Mouse (Mus musculus) ES-Bruce4 (cell line): ENCODE data around the gene Acp7.

Experiments used
- EP300 ChIP-seq: IDR thresholded peaks from 2 replicates; pipeline ENCODE4 v1.6.1; 2011; ENCODE audit warnings: low read depth, low read length; ENCODE audit not compliant: insufficient read depth
- POLR2A ChIP-seq: IDR thresholded peaks from one replicate; pipeline ENCODE4 v1.8.1; 2011; ENCODE audit warnings: low read length; ENCODE audit not compliant: insufficient read depth

DNA sequence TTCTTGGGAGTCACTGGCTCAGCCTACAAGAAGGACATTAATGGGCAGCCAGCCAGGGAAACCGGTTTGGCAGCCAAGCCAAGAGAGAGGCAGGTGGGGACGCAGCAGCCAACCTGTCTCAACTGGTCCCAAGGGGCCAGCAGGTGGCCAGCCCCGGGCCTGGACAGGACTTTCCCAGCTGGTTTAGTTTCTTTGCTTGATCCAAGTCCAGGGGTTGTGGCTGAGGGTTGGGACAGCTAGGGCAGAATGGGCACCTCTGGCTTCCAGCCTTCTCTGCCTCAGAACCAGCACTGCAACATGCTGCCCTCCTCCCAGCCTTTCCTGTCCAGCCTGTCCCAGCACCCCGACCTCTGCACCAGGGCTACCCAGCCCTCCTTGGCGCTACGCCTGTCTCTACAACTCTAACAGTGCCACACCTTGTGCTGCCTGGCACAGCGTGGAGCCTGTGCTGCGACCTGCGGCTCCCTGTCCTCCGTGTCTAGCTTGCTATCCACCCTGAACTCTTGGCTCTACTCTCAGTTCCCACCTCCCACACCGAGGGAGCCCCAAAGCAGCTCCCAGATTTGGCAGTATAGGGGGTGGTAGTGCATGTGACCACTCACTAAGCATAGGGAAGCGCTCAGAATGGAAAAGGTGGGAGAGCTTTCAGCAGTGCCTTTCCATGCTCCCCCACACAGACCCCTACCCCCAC is 60.7 kb downstream of the Acp7 start:
- TF ChIP-seq POLR2A = no peak
- no peak for TF ChIP-seq EP300
